Mouse (Mus musculus): Measurements from ENCODE around the gene Mkrn3.

The Mkrn3 gene

GRCm38 (mm10) chr7:62378529-62378928 lies 41.4 kb downstream of the Mkrn3 start:
- no peak for DNase-seq (ENCODE audit: low read depth, low spot score)

DNA sequence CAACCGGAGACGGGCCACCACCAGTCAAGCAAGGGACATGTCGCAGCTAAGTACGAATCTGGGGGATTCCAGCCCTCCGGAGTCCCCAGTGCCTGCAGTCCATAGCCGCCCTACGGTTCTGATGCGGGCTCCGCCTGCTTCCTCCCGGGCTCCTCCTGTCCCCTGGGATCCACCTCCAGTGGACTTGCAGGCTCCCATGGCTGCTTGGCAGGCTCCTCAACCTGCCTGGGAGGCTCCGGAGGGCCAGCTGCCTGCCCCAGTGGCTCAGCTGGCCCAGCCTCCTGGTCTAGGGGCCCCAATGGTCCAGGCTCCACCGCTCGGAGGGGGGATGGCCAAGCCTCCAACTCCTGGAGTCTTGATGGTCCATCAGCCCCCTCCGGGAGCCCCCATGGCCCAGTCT lies 42.6 kb downstream of the Mkrn3 start:
- DNase-seq (ENCODE audit: low read depth, low spot score), result no peak

DNA sequence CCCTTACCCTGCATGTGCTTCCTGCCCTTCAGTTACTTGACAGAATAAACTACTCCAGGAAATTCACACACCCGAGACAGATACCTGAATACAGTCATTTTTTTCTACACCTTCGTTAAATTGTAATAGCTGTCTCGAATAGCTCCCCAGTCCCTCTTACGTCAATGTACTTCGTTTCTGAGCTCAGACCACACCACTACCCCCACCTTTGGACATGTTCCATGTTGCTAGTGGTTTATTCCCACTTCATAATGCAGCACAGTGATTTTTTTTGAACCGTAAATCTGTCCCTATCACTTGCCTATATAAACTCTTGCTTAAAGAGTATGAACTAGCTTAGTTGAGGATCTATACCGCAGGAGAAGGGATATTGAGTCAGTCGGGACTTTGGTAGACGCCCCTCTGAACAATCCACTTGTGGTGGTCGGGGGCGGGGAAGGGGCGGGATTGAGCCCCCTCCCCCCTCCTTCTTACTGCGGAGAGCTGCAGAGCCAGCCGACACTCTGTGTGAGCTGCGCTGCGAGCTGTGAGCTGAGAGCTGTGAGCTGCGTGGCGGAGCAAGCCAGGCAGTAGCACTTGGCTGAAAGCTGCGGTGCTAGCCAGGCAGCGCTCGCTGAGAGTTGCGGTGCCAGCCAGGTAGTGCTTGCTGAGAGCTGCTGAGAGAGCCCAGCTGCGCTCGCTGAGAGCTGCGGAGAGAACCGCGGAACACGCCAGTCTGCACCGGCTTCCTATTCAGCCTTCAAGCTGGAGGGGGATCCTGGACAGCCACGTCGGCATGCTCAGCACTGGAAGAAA lies 43.2 kb downstream of the Mkrn3 start, which contains the start of gene Magel2:
Magel2 (plus strand) TSS at position 501 of the 795 bp plus-strand sequence.
- peak; percentile 62 for DNase-seq (ENCODE audit: low read depth, low spot score)

- DNase-seq (ENCODE audit: low read depth, low spot score), result peak; percentile 47
These were observed 44.3 kb downstream of the Mkrn3 start for GRCm38 (mm10) chr7:62375658-62376057.

Measured in ZHBTc4 (cell line).